In the genomic region with DNA sequence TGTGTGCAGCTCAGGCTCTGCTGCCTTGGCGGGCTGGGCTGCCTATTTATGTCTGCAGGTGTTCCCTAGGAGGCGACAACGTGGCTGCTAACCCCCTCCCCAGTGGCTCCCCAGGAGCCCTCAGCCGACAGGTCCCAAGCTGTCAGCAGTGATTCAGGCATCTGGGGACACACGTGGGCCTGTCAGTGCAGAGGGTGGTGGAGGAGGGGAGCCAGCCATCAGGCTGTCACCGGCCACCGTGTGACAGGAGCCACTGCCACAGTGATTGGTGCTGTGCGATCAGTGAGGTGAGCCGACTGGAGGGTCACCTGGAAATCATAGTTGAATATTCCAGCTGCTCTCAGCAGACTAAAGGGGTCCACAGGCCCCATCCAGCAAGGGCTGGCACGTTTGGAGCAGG, we compare ENCODE assay signal across 20 mouse cellular contexts. TPM values are rescaled to one million over a fixed set of nuclear protein-coding genes. Genes with fewer than 3 reads are reported as not detected.
DNase-seq lines count a peak whose midpoint lies in the region; ATAC-seq and TF ChIP-seq lines count a peak whose summit lies in the region.
"Had no signal": no experiment of that assay in that cellular context is flagged by ENCODE, and none has a peak within 500 bp of the region (broad histone marks: within the 10 kb centered on the region; RNA-seq: fewer than 3 reads in every experiment).

Gene Avp, minus strand, starts transcription at position 3 of the 400 bp plus-strand sequence.

- H3K9ac ChIP-seq in midbrain, embryonic 15.5 days: no peak within 1 kb of the TSS
- H3K9ac ChIP-seq in forebrain, embryonic 16.5 days (replicated peaks; ENCODE audit: low read depth, low read length): no peak within 1 kb of the TSS
- H3K9ac ChIP-seq in limb, embryonic 14.5 days (ENCODE audit: low read depth, low read length, severe bottlenecking): no peak within 1 kb of the TSS

- peaks cover 66% of the 10 kb centered on the region for H3K27me3 ChIP-seq in heart, embryonic 10.5 days (ENCODE audit: insufficient read depth, poor library complexity, severe bottlenecking)
- peaks cover 54% of the 10 kb centered on the region for H3K27me3 ChIP-seq in midbrain, embryonic 15.5 days (replicated peaks)
- H3K27me3 ChIP-seq in midbrain, embryonic 10.5 days (ENCODE audit: low read depth, poor library complexity, severe bottlenecking): peaks cover 70% of the 10 kb centered on the region
- peaks cover 57% of the 10 kb centered on the region for H3K27me3 ChIP-seq in forebrain, embryonic 16.5 days (replicated peaks; ENCODE audit: control insufficient read depth, insufficient read depth, low read length)
- peaks cover 54% of the 10 kb centered on the region for H3K27me3 ChIP-seq in limb, embryonic 14.5 days (ENCODE audit: control insufficient read depth, insufficient read depth, low read length)

- 20% methylated on average over 10 of the region's 10 CpGs for WGBS in heart, embryonic 10.5 days
- WGBS in midbrain, embryonic 15.5 days: 33% methylated on average over 10 of the region's 10 CpGs
- 43% methylated on average over 10 of the region's 10 CpGs for WGBS in midbrain, embryonic 10.5 days
- 28% methylated on average over 10 of the region's 10 CpGs for WGBS in forebrain, embryonic 16.5 days
- 34% methylated on average over 10 of the region's 10 CpGs for WGBS in limb, embryonic 14.5 days

- no peak for DNase-seq in heart, embryonic 10.5 days (ENCODE audit: low spot score)
- DNase-seq in heart, postnatal 14 days: no peak
- no peak for DNase-seq in midbrain, embryonic 10.5 days (ENCODE audit: low spot score)
- DNase-seq in limb, embryonic 14.5 days (ENCODE audit: low spot score): no peak
- no peak for DNase-seq in adrenal gland, postnatal 25 days
- DNase-seq: cerebellum, adult 9-10 months; gastrocnemius, adult 2 months; kidney, adult 11 months; kidney, postnatal 10 days; layer of hippocampus, adult 9-11 months; lung, adult 2 months; lung, postnatal 36 days; thymus, adult 2 months had no signal

- TF ChIP-seq POLR2A in limb, embryonic 14.5 days (IDR thresholded peaks at IDR 0.05; ENCODE audit: borderline replicate concordance, extremely low read depth, insufficient read depth, insufficient read length): no peak

- no peak; the same call in 1 of the 2 replicates for ATAC-seq in midbrain, embryonic 15.5 days (replicated peaks)
- ATAC-seq in forebrain, embryonic 16.5 days: no peak
- no peak for ATAC-seq in limb, embryonic 14.5 days (ENCODE audit: low FRiP score, low read depth)

- no peak within 1 kb of the TSS for H3K4me2 ChIP-seq in midbrain, embryonic 15.5 days
- H3K4me2 ChIP-seq in forebrain, embryonic 16.5 days (ENCODE audit: low read length): no peak within 1 kb of the TSS
- H3K4me2 ChIP-seq in limb, embryonic 14.5 days (replicated peaks; ENCODE audit: low read depth, low read length, severe bottlenecking): 0 out of 2 replicates have a peak within 1 kb of the TSS, but pooled peaks have one; percentile 57

- H3K27ac ChIP-seq in heart, embryonic 10.5 days: no peak within 1 kb of the TSS
- H3K27ac ChIP-seq in midbrain, embryonic 15.5 days: no peak within 1 kb of the TSS
- H3K27ac ChIP-seq in midbrain, embryonic 10.5 days (replicated peaks): no peak within 1 kb of the TSS
- H3K27ac ChIP-seq in forebrain, embryonic 16.5 days (ENCODE audit: low read length): no peak within 1 kb of the TSS
- no peak within 1 kb of the TSS for H3K27ac ChIP-seq in limb, embryonic 14.5 days (replicated peaks; ENCODE audit: low read depth, low read length)
- H3K27ac ChIP-seq: embryonic facial prominence, embryonic 13.5 days; gastrocnemius, adult 2 months; hindbrain, embryonic 15.5 days had no signal

- H3K36me3 ChIP-seq in heart, embryonic 10.5 days: no peaks in the 10 kb centered on the region
- H3K36me3 ChIP-seq in midbrain, embryonic 15.5 days (replicated peaks): no peaks in the 10 kb centered on the region
- no peaks in the 10 kb centered on the region for H3K36me3 ChIP-seq in midbrain, embryonic 10.5 days
- no peaks in the 10 kb centered on the region for H3K36me3 ChIP-seq in forebrain, embryonic 16.5 days (ENCODE audit: control insufficient read depth, insufficient read depth)
- H3K36me3 ChIP-seq in limb, embryonic 14.5 days (ENCODE audit: control insufficient read depth, insufficient read depth, low read length): no peaks in the 10 kb centered on the region
- H3K36me3 ChIP-seq: embryonic facial prominence, embryonic 13.5 days; hindbrain, embryonic 15.5 days had no signal

- H3K4me1 ChIP-seq in heart, embryonic 10.5 days: peaks cover 40% of the 10 kb centered on the region
- H3K4me1 ChIP-seq in midbrain, embryonic 15.5 days: peaks cover 10% of the 10 kb centered on the region; the same call in 1 of the 2 replicates
- peaks cover 20% of the 10 kb centered on the region for H3K4me1 ChIP-seq in midbrain, embryonic 10.5 days
- H3K4me1 ChIP-seq in forebrain, embryonic 16.5 days (replicated peaks; ENCODE audit: control insufficient read depth, insufficient read depth, low read length): peaks cover 13% of the 10 kb centered on the region
- H3K4me1 ChIP-seq in limb, embryonic 14.5 days (ENCODE audit: control insufficient read depth, insufficient read depth, low read length): peaks cover 6% of the 10 kb centered on the region; the same call in 1 of the 2 replicates

- 0 out of 2 replicates have a peak within 1 kb of the TSS, but pooled peaks have one; percentile 5 for H3K4me3 ChIP-seq in heart, embryonic 10.5 days
- H3K4me3 ChIP-seq in midbrain, embryonic 15.5 days: no peak within 1 kb of the TSS; the same call in 1 of the 2 replicates
- H3K4me3 ChIP-seq in midbrain, embryonic 10.5 days: no peak within 1 kb of the TSS
- H3K4me3 ChIP-seq in forebrain, embryonic 16.5 days (replicated peaks; ENCODE audit: low read length): no peak within 1 kb of the TSS
- no peak within 1 kb of the TSS for H3K4me3 ChIP-seq in limb, embryonic 14.5 days (replicated peaks; ENCODE audit: low read length)

- intact Hi-C loops in heart, postnatal 14 days (cut with DNase I): no loop called here

- no peaks in the 10 kb centered on the region for H3K9me3 ChIP-seq in heart, embryonic 10.5 days
- H3K9me3 ChIP-seq in midbrain, embryonic 15.5 days: no peaks in the 10 kb centered on the region
- H3K9me3 ChIP-seq in midbrain, embryonic 10.5 days (replicated peaks): no peaks in the 10 kb centered on the region
- H3K9me3 ChIP-seq in forebrain, embryonic 16.5 days (ENCODE audit: control insufficient read depth, low read length): no peaks in the 10 kb centered on the region
- no peaks in the 10 kb centered on the region for H3K9me3 ChIP-seq in limb, embryonic 14.5 days (ENCODE audit: control insufficient read depth, low read length)
- H3K9me3 ChIP-seq: embryonic facial prominence, embryonic 13.5 days; hindbrain, embryonic 15.5 days had no signal

RNA-seq across cellular contexts. Expression of gene Avp, which starts in this region (rescaled TPM):
- 0.33 and 1.2 TPM in 2 replicates for polyA plus RNA-seq in heart, embryonic 10.5 days (2016; fragmentation: Nextera tagmentation; extraction: Ambion mirVana)
- 1 to 10 TPM in 1 of 2 experiments, under 1 TPM in 1; 0.88 to 1.2 TPM for total RNA-seq in heart, postnatal 14 days (2021)
- 54.5 and 81.6 TPM in 2 replicates for polyA plus RNA-seq in midbrain, embryonic 15.5 days (2015; fragmentation: Nextera tagmentation; extraction: Ambion mirVana)
- polyA plus RNA-seq in midbrain, embryonic 10.5 days (2016; fragmentation: Nextera tagmentation; extraction: Ambion mirVana): not detected in 2 replicates
- polyA plus RNA-seq in forebrain, embryonic 16.5 days (2015; fragmentation: Nextera tagmentation; extraction: Ambion mirVana): 4.7 and 23.5 TPM in 2 replicates
- polyA plus RNA-seq in limb, embryonic 14.5 days (2012; rRNA removed): 0.13 TPM in 1 of 2 replicates, not detected in the other
- polyA plus RNA-seq in limb, embryonic 14.5 days (2014; fragmentation: Nextera tagmentation; extraction: Ambion mirVana): not detected in 2 replicates
- not detected in 2 replicates for total RNA-seq in adrenal gland, postnatal 25 days (2021)
- total RNA-seq: ES-E14; gastrocnemius, adult 2 months; granulocyte monocyte progenitor cell, adult 5-6 weeks had no signal
- polyA plus RNA-seq: embryonic facial prominence, embryonic 13.5 days; hindbrain, embryonic 15.5 days; liver, embryonic 11.5 days had no signal
